Mouse (Mus musculus) embryonic facial prominence, embryonic 11.5 days (tissue): Measurements from ENCODE around the gene Fam107a. TPM values are rescaled to one million over a fixed set of nuclear protein-coding genes. Genes with fewer than 3 reads are reported as not detected.

ENCODE experiments used
- ATAC-seq: fragments of 200-750 bp; cut with Nextera tagmentation; replicated peaks from 2 replicates; pipeline ENCODE4 v1.8.0; 2017; ENCODE audit warnings: low read depth; ENCODE audit not compliant: insufficient number of reproducible peaks, low FRiP score, low TSS enrichment
- DNase-seq: peaks from one replicate; pipeline ENCODE4 v3.0.0-alpha.2; 2015; ENCODE audit warnings: low spot score
- H3K27ac ChIP-seq: fragments of 300-500 bp; sonication (generic); replicated peaks from 2 replicates; pipeline ENCODE4 v1.5.1; 2014; ENCODE audit warnings: mild to moderate bottlenecking, low read depth, low read length, control low read depth
- H3K27me3 ChIP-seq: fragments of 300-500 bp; sonication (generic); 2 replicates; pipeline ENCODE4 v1.6.1; 2014; ENCODE audit warnings: mild to moderate bottlenecking, low read length, moderate library complexity, mixed read lengths; ENCODE audit not compliant: control insufficient read depth, insufficient read depth
- H3K36me3 ChIP-seq: fragments of 300-500 bp; sonication (generic); replicated peaks from 2 replicates; pipeline ENCODE4 v1.6.1; 2014; ENCODE audit warnings: low read depth, mild to moderate bottlenecking, low read length, moderate library complexity, mixed read lengths; ENCODE audit not compliant: control insufficient read depth, insufficient read depth
- H3K4me1 ChIP-seq: fragments of 300-500 bp; sonication (generic); 2 replicates; pipeline ENCODE4 v1.6.1; 2014; ENCODE audit warnings: low read length, mixed read lengths; ENCODE audit not compliant: control insufficient read depth, insufficient read depth
- H3K4me2 ChIP-seq: fragments of 300-500 bp; sonication (generic); 2 replicates; pipeline ENCODE4 v1.6.1; 2014; ENCODE audit warnings: low read depth, mild to moderate bottlenecking, control low read depth, low read length, moderate library complexity
- H3K4me3 ChIP-seq: fragments of 300-500 bp; sonication (generic); 2 replicates; pipeline ENCODE4 v1.5.1; 2014; ENCODE audit warnings: low read depth, low read length, control low read depth
- H3K9ac ChIP-seq: fragments of 300-500 bp; sonication (generic); replicated peaks from 2 replicates; pipeline ENCODE4 v1.6.1; 2014; ENCODE audit warnings: mild to moderate bottlenecking, control low read depth, low read length
- H3K9me3 ChIP-seq: fragments of 300-500 bp; sonication (generic); replicated peaks from 2 replicates; pipeline ENCODE4 v1.6.1; 2016; ENCODE audit warnings: mild to moderate bottlenecking, low read length, inconsistent platforms, mixed read lengths; ENCODE audit not compliant: control insufficient read depth
- WGBS: fragments of 180-500 bp; shearing (Covaris S2); extraction: QIAGEN DNeasy Blood & Tissue Kit; methylation state at CpG from one replicate; pipeline ENCODE4 v1.1.7; 2014; 5-methylcytosine and 5-hydroxymethylcytosine counted together
- polyA plus RNA-seq: library from polyadenylated mRNA; unstranded; fragments of >200 nt; fragmentation: Nextera tagmentation; extraction: Ambion mirVana; gene quantifications from 2 replicates; pipeline ENCODE4 v1.2.1, GENCODE M21; 2014

Gene Fam107a
- polyA plus RNA-seq, 1 experiment from 2014 or later, result 0.39 TPM

DNA sequence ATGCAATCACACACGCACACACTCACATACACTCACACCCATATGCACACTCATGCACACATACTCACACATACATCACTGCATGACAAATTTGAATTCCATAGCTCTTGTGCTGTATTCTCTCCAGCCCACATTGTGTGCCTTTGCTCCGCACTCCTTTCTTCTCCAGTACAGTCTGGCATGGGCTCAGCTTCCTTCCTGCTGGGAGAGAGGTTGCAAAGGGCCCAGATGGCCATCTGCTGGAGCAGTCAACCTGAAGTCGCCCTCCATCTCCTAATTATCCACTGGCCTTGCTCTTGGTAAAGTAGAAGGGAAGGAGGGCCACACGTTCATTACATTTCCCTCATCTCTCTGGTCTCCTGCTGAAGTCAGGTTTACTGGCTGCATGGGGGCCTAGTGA is 27.7 kb upstream of the Fam107a start:
- ATAC-seq, result no peak
- H3K4me1 ChIP-seq, result no peaks in the 10 kb centered on the region
- H3K36me3 ChIP-seq, result no peaks in the 10 kb centered on the region
- no peak overlapping the region for H3K4me2 ChIP-seq
- no peaks in the 10 kb centered on the region for H3K27me3 ChIP-seq
- no peak overlapping the region for H3K4me3 ChIP-seq
- 70% methylated on average over 4 of the region's 4 CpGs for WGBS
- no peak for DNase-seq
- H3K9ac ChIP-seq, result no peak overlapping the region
- no peak overlapping the region for H3K27ac ChIP-seq
- no peaks in the 10 kb centered on the region for H3K9me3 ChIP-seq

DNA sequence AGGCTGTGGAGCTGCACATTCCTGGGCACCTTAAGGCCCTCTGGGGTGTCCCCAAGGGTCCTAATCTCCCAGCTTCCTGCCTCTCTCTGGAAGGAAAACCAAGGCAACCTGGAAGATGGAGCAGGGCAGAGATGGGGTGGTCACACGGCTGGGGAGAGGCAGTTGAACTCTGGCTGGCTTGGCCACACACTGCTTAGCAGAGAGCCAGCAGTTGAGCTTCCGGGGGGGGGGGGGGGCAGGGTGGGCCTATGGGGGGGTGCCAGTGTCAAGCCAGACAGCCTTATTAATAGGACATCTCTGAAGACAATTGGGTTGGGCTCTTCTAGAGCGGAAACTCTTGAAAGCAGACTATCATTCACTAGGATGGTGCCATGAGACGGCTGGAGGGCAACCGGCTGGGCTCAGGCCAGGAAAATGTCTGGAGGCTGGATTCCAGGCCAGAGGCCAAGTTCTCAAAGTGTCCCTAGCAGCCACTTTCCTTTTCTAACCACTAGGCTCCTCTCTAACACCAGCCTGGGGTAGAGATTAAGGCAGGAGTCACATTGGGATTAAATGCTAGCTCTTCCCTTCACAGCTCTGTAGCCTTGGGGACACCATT is 24.8 kb upstream of the Fam107a start:
- WGBS, result 80% methylated on average over 5 of the region's 5 CpGs

DNA sequence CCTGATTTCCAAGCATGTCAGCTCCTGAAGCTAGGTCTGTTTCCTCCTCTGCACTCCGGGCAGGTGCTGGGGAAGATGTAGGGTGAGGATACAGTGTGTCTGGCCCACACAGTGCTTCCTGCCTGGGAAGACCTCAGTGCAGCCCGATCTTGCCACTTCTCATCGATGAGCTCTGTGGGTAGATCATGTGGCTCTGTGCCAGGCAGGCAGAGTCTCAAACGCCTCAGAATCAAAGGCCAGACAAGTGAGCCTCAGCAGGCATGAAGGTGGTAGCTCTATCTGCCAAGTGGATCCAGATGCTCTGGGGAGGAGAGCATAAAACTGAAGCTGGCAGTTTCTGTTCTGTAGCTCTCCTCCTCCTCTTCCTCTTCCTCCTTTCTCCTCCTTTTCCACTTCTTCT is 22.4 kb upstream of the Fam107a start:
- Histone ChIP-seq H3K27ac (no peak overlapping the region), H3K27me3 (no peaks in the 10 kb centered on the region), H3K4me2 (no peak overlapping the region), H3K9ac (no peak overlapping the region), H3K36me3 (no peaks in the 10 kb centered on the region), H3K4me3 (no peak overlapping the region), H3K4me1 (no peaks in the 10 kb centered on the region), H3K9me3 (no peaks in the 10 kb centered on the region)
- WGBS, result 82% methylated on average over 4 of the region's 4 CpGs
- ATAC-seq (no peak), DNase-seq (no peak)

More for the DNA sequence above, 24.8 kb upstream of the Fam107a start:
- ATAC-seq (no peak), DNase-seq (no peak)
- no peaks in the 10 kb centered on the region for H3K27me3 ChIP-seq
- no peaks in the 10 kb centered on the region for H3K4me1 ChIP-seq
- no peak overlapping the region for H3K9ac ChIP-seq
- no peak overlapping the region for H3K4me3 ChIP-seq
- H3K27ac ChIP-seq, result no peak overlapping the region
- H3K36me3 ChIP-seq, result no peaks in the 10 kb centered on the region
- no peak overlapping the region for H3K4me2 ChIP-seq
- H3K9me3 ChIP-seq, result no peaks in the 10 kb centered on the region

DNA sequence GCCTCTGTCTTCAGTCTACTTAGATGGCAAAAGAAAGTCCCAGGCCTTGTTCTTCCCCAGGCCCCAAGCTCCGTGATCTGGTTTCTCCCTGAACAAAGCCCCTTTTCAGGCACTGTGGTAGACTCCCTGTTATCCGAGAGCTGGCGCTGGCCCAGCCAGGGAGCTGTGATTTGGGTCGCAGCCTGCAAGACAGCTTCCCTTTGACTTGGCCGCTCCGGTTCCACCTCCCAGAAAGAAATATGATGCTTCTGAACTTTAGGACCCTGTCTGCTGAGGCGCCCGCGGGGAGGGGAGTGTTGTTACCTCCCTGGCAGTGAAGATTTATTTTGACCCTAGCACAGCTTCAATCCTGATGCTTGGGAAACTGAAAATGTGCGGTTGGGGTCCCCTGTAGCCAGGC is 18.1 kb upstream of the Fam107a start:
- no peaks in the 10 kb centered on the region for H3K27me3 ChIP-seq
- no peaks in the 10 kb centered on the region for H3K36me3 ChIP-seq
- DNase-seq (peak; percentile 78), ATAC-seq (peak; percentile 83)
- H3K9me3 ChIP-seq, result no peaks in the 10 kb centered on the region
- no peak overlapping the region for H3K9ac ChIP-seq
- H3K4me1 ChIP-seq, result no peaks in the 10 kb centered on the region
- H3K4me2 ChIP-seq, result no peak overlapping the region
- peak overlapping the region; percentile 25; the same call in 1 of the 2 replicates for H3K27ac ChIP-seq
- H3K4me3 ChIP-seq, result no peak overlapping the region
- 17% methylated on average over 10 of the region's 10 CpGs for WGBS

DNA sequence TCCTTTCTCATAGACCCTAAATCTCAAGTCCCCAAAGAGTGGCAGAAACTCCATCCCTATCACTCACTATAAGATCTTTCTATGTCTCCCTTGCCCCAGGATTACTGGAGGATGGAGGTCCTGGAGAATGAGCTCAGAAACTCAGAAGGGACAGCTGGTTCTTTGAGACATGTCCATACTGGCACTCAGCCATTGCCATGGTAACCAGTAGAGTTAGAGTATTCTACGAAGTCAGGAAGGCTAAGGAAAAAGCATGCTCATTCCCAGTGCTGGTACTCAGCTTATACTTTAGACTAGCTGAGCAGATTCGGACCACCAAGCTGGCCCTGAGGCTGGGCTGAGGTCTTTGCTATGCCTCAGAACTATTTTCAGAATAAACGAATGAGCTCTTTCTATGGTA is 16.7 kb upstream of the Fam107a start:
- H3K27ac ChIP-seq, result no peak overlapping the region
- H3K36me3 ChIP-seq, result no peaks in the 10 kb centered on the region
- no peak overlapping the region for H3K9ac ChIP-seq
- H3K4me1 ChIP-seq, result no peaks in the 10 kb centered on the region
- no peaks in the 10 kb centered on the region for H3K9me3 ChIP-seq
- H3K27me3 ChIP-seq, result no peaks in the 10 kb centered on the region
- ATAC-seq, result no peak
- H3K4me3 ChIP-seq, result no peak overlapping the region
- no peak overlapping the region for H3K4me2 ChIP-seq
- 86% methylated on average over 3 of the region's 3 CpGs for WGBS
- DNase-seq, result no peak

DNA sequence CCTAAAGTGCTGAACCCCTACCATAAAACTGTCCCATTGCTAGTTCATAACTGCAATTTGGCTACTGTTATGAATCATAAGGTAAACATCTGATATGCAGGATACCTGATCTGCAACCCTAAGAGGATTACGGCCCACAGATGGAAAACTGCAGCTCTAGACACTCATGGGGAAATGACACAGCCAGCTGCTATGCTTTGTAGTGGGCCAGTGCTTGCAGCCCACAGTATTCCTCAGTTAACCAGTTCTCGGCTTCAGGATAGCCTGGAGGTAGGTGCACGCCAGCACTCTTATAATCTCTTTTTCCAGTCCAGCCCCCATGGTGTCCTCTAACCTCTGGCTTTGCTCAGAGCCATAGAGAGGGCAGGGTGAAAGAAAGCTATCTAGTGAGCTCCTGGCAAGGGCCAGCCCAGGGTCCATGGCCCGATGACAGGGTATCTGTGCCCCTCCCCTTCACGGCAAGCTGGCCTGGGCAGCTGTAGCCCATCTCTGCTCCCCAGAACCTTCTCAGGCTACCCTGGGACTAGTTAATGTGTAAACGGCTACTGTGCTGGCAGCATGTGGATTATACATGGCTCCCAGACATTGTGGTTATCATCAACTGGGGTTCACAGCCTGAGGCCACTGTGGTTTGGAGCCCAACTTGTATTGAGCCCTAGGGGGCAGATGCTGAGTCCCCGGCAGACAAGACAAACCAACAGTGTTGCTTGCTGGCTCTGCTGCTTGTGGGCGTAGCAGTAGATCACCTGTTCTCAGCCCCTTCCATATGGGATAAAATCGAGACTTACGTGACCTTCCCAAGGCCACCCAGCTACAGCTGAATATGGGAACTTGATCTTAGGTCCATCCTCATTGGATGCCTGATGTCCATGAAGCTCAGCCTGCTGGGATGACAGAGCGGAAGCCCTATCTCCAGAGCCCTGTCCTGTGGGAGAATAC is 14.8 kb upstream of the Fam107a start:
- no peak overlapping the region for H3K4me3 ChIP-seq
- no peaks in the 10 kb centered on the region for H3K36me3 ChIP-seq
- no peak overlapping the region for H3K27ac ChIP-seq
- no peak overlapping the region for H3K4me2 ChIP-seq
- 71% methylated on average over 11 of the region's 11 CpGs for WGBS
- no peaks in the 10 kb centered on the region for H3K27me3 ChIP-seq
- no peak overlapping the region for H3K9ac ChIP-seq
- ATAC-seq, result no peak
- no peaks in the 10 kb centered on the region for H3K9me3 ChIP-seq
- DNase-seq, result no peak
- no peaks in the 10 kb centered on the region for H3K4me1 ChIP-seq

DNA sequence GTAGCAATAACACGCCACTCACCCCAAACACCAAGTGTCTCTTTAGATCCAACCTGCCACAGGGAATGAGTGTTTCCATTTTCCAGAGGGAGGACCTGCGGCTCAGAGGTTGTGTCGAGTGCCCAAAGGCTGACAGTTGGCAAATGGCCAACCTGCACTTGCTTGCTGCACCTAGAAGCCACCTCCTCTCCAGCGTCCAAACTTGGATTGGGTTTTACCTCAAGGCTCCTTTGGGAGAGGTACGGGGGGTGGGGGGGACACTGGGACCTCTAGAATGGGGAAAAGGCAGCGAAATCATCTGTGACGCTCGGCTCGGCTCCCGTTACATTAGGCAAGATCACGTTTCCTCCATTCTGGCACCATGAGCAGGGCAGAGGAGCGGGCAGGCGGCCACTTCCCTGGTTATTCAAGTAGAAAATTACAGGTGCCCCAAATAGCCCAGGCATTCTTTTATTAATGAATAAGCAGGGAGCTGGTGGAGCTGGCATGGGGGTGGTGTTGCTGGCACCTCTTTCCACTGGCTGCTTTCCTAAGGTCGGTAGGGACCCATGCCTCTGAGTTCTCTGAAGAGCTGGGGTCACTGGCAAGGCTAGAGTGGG is 13.6 kb upstream of the Fam107a start:
- Histone ChIP-seq H3K27ac (no peak overlapping the region), H3K36me3 (no peaks in the 10 kb centered on the region), H3K9ac (no peak overlapping the region), H3K4me3 (no peak overlapping the region), H3K27me3 (no peaks in the 10 kb centered on the region), H3K4me1 (no peaks in the 10 kb centered on the region; the same call in 1 of the 2 replicates), H3K4me2 (no peak overlapping the region), H3K9me3 (no peaks in the 10 kb centered on the region)
- ATAC-seq (no peak), DNase-seq (no peak)
- 77% methylated on average over 14 of the region's 14 CpGs for WGBS

DNA sequence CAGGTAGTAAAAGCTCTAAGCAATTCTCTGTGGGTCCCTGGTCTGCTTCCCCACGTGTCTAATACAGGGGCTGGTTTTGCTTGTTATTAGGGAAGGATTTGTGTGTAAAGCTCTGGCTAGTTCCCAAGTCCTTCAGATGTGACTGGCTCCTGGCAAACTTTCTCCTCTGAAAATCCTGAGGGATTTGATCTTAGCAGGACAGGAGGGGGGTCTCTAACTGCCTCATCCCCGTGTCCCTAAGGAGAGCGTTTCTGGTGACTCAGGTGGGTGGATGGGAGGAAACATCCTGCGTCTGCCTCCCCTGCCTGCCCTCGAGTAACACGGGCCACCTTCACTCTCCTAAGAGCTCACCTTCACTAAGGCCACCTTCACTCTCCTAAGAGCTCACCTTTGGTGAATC is 12.6 kb upstream of the Fam107a start:
- Histone ChIP-seq H3K4me1 (no peaks in the 10 kb centered on the region; the same call in 1 of the 2 replicates), H3K27ac (no peak overlapping the region), H3K36me3 (no peaks in the 10 kb centered on the region), H3K9me3 (no peaks in the 10 kb centered on the region), H3K9ac (no peak overlapping the region), H3K4me3 (no peak overlapping the region), H3K4me2 (no peak overlapping the region), H3K27me3 (no peaks in the 10 kb centered on the region)
- ATAC-seq (no peak), DNase-seq (no peak)
- 74% methylated on average over 6 of the region's 6 CpGs for WGBS
